Mouse (Mus musculus): ENCODE results near the gene Slc9a3r2. TPM values are rescaled to one million over a fixed set of nuclear protein-coding genes. Genes with fewer than 3 reads are reported as not detected.

The Slc9a3r2 gene
- total RNA-seq, 4 experiments from 2014 or later = 17.8 to 38.4 (median 20.8) TPM

- no peak for DNase-seq (ENCODE audit: low spot score in 2 of 2)
Measured at GRCm38 (mm10) chr17:24595126-24596072, 54.7 kb downstream of the Slc9a3r2 start.

- no peak for DNase-seq (ENCODE audit: low spot score in 2 of 2)
Measured at GRCm38 (mm10) chr17:24593992-24594890, 55.9 kb downstream of the Slc9a3r2 start.

GRCm38 (mm10) chr17:24593248-24593647 is 56.9 kb downstream of the Slc9a3r2 start:
- DNase-seq (ENCODE audit: low spot score in 2 of 2) = no peak

GRCm38 (mm10) chr17:24591695-24592094 is 58.4 kb downstream of the Slc9a3r2 start:
- DNase-seq (ENCODE audit: low spot score in 2 of 2) = no peak

- DNase-seq (ENCODE audit: low spot score in 2 of 2) = peak in 1 of 2 experiments; percentile 29
Measured at GRCm38 (mm10) chr17:24590943-24591342, 59.2 kb downstream of the Slc9a3r2 start.

Small RNA genes within 50 kb of the gene (microRNA-seq; reads per million reads assigned to microRNA genes)
- not detected for gene Gm24589

Other genes starting within 250 kb of the Slc9a3r2 start
- 10 to 100 TPM; 51.0 to 54.1 (median 52.4) TPM for gene Rnps1, start 235.8 kb downstream of the Slc9a3r2 start, total RNA-seq (2022)
- gene Eci1, start 223.7 kb downstream of the Slc9a3r2 start, total RNA-seq (2022) = 100 to 1,000 TPM; 133 to 159 (median 146) TPM
- gene Dnase1l2, start 207.2 kb downstream of the Slc9a3r2 start, total RNA-seq (2022) = 1 to 10 TPM in 1 of 4 experiments, under 1 TPM in 3; 0.15 to 1.0 (median 0.79) TPM
- gene E4f1, start 180.0 kb downstream of the Slc9a3r2 start, total RNA-seq (2022) = 10 to 100 TPM; 13.6 to 14.6 (median 14.2) TPM
- gene Pgp, start 179.9 kb downstream of the Slc9a3r2 start, total RNA-seq (2022) = 10 to 100 TPM; 55.1 to 60.3 (median 60.2) TPM
- gene Bricd5, start 176.4 kb downstream of the Slc9a3r2 start, total RNA-seq (2022) = not detected
- gene Mlst8, start 171.2 kb downstream of the Slc9a3r2 start, total RNA-seq (2022) = 10 to 100 TPM in 2 of 4 experiments, 1 to 10 TPM in 2; 8.2 to 11.3 (median 9.6) TPM
- under 1 TPM in 2 of 4 experiments, not detected in 2; 0.05 to 0.21 TPM for gene Caskin1, start 161.7 kb downstream of the Slc9a3r2 start, total RNA-seq (2022)
- 10 to 100 TPM; 25.0 to 28.2 (median 26.2) TPM for gene Traf7, start 122.4 kb downstream of the Slc9a3r2 start, total RNA-seq (2022)
- gene Rab26, start 116.1 kb downstream of the Slc9a3r2 start, total RNA-seq (2022) = under 1 TPM in 1 of 4 experiments, not detected in 3; 0.27 TPM
- 10 to 100 TPM; 14.6 to 20.4 (median 19.0) TPM for gene Pkd1, start 100.5 kb downstream of the Slc9a3r2 start, total RNA-seq (2022)
- gene Tsc2, start 17.7 kb downstream of the Slc9a3r2 start, total RNA-seq (2022) = 10 to 100 TPM; 75.8 to 86.4 (median 82.7) TPM
- gene Nthl1, start 17.6 kb downstream of the Slc9a3r2 start, total RNA-seq (2022) = 1 to 10 TPM; 1.8 to 3.4 (median 2.2) TPM
- not detected for gene Npw, start 8.1 kb upstream of the Slc9a3r2 start, total RNA-seq (2022)
- gene Zfp598, start 19.4 kb upstream of the Slc9a3r2 start, total RNA-seq (2022) = 10 to 100 TPM; 22.4 to 27.6 (median 27.0) TPM
- under 1 TPM in 1 of 4 experiments, not detected in 3; 0.17 TPM for gene Syngr3, start 39.6 kb upstream of the Slc9a3r2 start, total RNA-seq (2022)
- gene Gfer, start 45.8 kb upstream of the Slc9a3r2 start, total RNA-seq (2022) = 10 to 100 TPM; 38.2 to 54.4 (median 44.7) TPM
- gene Noxo1, start 45.9 kb upstream of the Slc9a3r2 start, total RNA-seq (2022) = under 1 TPM; 0.22 to 0.70 (median 0.42) TPM
- 10 to 100 TPM; 15.9 to 18.6 (median 17.1) TPM for gene Tbl3, start 57.3 kb upstream of the Slc9a3r2 start, total RNA-seq (2022)
- not detected for gene Rnf151, start 67.7 kb upstream of the Slc9a3r2 start, total RNA-seq (2022)
- 100 to 1,000 TPM; 558 to 703 (median 654) TPM for gene Rps2, start 67.8 kb upstream of the Slc9a3r2 start, total RNA-seq (2022)
- 100 to 1,000 TPM; 409 to 503 (median 459) TPM for gene Ndufb10, start 74.2 kb upstream of the Slc9a3r2 start, total RNA-seq (2022)
- gene Rpl3l, start 77.5 kb upstream of the Slc9a3r2 start, total RNA-seq (2022) = 100 to 1,000 TPM; 757 to 827 (median 779) TPM
- 100 to 1,000 TPM; 144 to 160 (median 145) TPM for gene Msrb1, start 86.3 kb upstream of the Slc9a3r2 start, total RNA-seq (2022)
- gene Hs3st6, start 102.7 kb upstream of the Slc9a3r2 start, total RNA-seq (2022) = not detected
- not detected for gene Meiob, start 154.0 kb upstream of the Slc9a3r2 start, total RNA-seq (2022)
- 10 to 100 TPM; 64.2 to 71.5 (median 68.6) TPM for gene Hagh, start 189.8 kb upstream of the Slc9a3r2 start, total RNA-seq (2022)
- gene Fahd1, start 200.0 kb upstream of the Slc9a3r2 start, total RNA-seq (2022) = 10 to 100 TPM; 41.7 to 53.2 (median 46.3) TPM
- gene Igfals, start 215.7 kb upstream of the Slc9a3r2 start, total RNA-seq (2022) = 1 to 10 TPM; 2.9 to 3.8 (median 3.3) TPM
- 10 to 100 TPM; 10.5 to 13.7 (median 11.9) TPM for gene Nubp2, start 236.0 kb upstream of the Slc9a3r2 start, total RNA-seq (2022)
- gene Spsb3, start 236.3 kb upstream of the Slc9a3r2 start, total RNA-seq (2022) = 10 to 100 TPM; 31.0 to 38.6 (median 35.4) TPM
- 1 to 10 TPM; 6.6 to 8.7 (median 7.9) TPM for gene Eme2, start 244.8 kb upstream of the Slc9a3r2 start, total RNA-seq (2022)
- 10 to 100 TPM; 70.5 to 82.3 (median 75.4) TPM for gene Mrps34, start 244.8 kb upstream of the Slc9a3r2 start, total RNA-seq (2022)
- gene Nme3, start 246.2 kb upstream of the Slc9a3r2 start, total RNA-seq (2022) = 10 to 100 TPM; 11.4 to 12.6 (median 12.0) TPM